Mouse (Mus musculus): ENCODE results near the gene Klc2. TPM values are rescaled to one million over a fixed set of nuclear protein-coding genes. Genes with fewer than 3 reads are reported as not detected.

The Klc2 gene
- polyA plus RNA-seq, 1 experiment from 2014 or later = 19.8 TPM

GRCm38 (mm10) chr19:5069486-5069885, 48.9 kb downstream of the Klc2 start:
- 79% methylated on average over 5 of the region's 5 CpGs for WGBS
- Histone ChIP-seq H3K9me3 (replicated peaks; ENCODE audit: control insufficient read depth, low read length) (no peaks in the 10 kb centered on the region), H3K9ac (replicated peaks; ENCODE audit: low read length) (no peak overlapping the region), H3K4me1 (ENCODE audit: control insufficient read depth, insufficient read depth, low read length) (peaks cover 20% of the 10 kb centered on the region), H3K27ac (replicated peaks; ENCODE audit: low read depth, low read length) (no peak overlapping the region), H3K27me3 (ENCODE audit: control insufficient read depth, insufficient read depth, low read length) (peaks cover 3% of the 10 kb centered on the region), H3K4me2 (ENCODE audit: low read depth, low read length) (peak overlapping the region; percentile 97), H3K36me3 (replicated peaks; ENCODE audit: control insufficient read depth, insufficient read depth, low read depth, low read length) (no peaks in the 10 kb centered on the region), H3K4me3 (ENCODE audit: low read depth, low read length) (0 out of 2 replicates have a peak overlapping the region, but pooled peaks have one; percentile 60)
- DNase-seq (ENCODE audit: low spot score) (no peak), ATAC-seq (replicated peaks; ENCODE audit: insufficient number of reproducible peaks, low FRiP score, low TSS enrichment, low read depth) (no peak)

- Histone ChIP-seq H3K36me3 (replicated peaks; ENCODE audit: control insufficient read depth, insufficient read depth, low read depth, low read length) (no peaks in the 10 kb centered on the region), H3K4me3 (ENCODE audit: low read depth, low read length) (peak overlapping the region; percentile 60), H3K4me1 (ENCODE audit: control insufficient read depth, insufficient read depth, low read length) (peaks cover 20% of the 10 kb centered on the region), H3K9me3 (replicated peaks; ENCODE audit: control insufficient read depth, low read length) (no peaks in the 10 kb centered on the region), H3K27me3 (ENCODE audit: control insufficient read depth, insufficient read depth, low read length) (peaks cover 3% of the 10 kb centered on the region), H3K9ac (replicated peaks; ENCODE audit: low read length) (peak overlapping the region; percentile 73), H3K4me2 (ENCODE audit: low read depth, low read length) (peak overlapping the region; percentile 97), H3K27ac (replicated peaks; ENCODE audit: low read depth, low read length) (peak overlapping the region; percentile 75)
- DNase-seq (ENCODE audit: low spot score) (no peak), ATAC-seq (replicated peaks; ENCODE audit: insufficient number of reproducible peaks, low FRiP score, low TSS enrichment, low read depth) (no peak)
- 39% methylated on average over 21 of the region's 21 CpGs for WGBS
These were observed 49.7 kb downstream of the Klc2 start for GRCm38 (mm10) chr19:5068570-5069234.

GRCm38 (mm10) chr19:5067867-5068569, 50.3 kb downstream of the Klc2 start, which contains the start of gene Cd248:
Gene Cd248 (plus strand): TSS chr19:5068078.
- H3K27me3 ChIP-seq (ENCODE audit: control insufficient read depth, insufficient read depth, low read length) = peaks cover 3% of the 10 kb centered on the region
- H3K4me3 ChIP-seq (ENCODE audit: low read depth, low read length) = peak within 1 kb of the TSS; percentile 60
- ATAC-seq (replicated peaks; ENCODE audit: insufficient number of reproducible peaks, low FRiP score, low TSS enrichment, low read depth) (peak; percentile 41), DNase-seq (ENCODE audit: low spot score) (peak; percentile 87)
- H3K27ac ChIP-seq (replicated peaks; ENCODE audit: low read depth, low read length) = peak within 1 kb of the TSS; percentile 75
- H3K4me1 ChIP-seq (ENCODE audit: control insufficient read depth, insufficient read depth, low read length) = peaks cover 20% of the 10 kb centered on the region
- peak within 1 kb of the TSS; percentile 97 for H3K4me2 ChIP-seq (ENCODE audit: low read depth, low read length)
- peak within 1 kb of the TSS; percentile 73 for H3K9ac ChIP-seq (replicated peaks; ENCODE audit: low read length)
- no peaks in the 10 kb centered on the region for H3K36me3 ChIP-seq (replicated peaks; ENCODE audit: control insufficient read depth, insufficient read depth, low read depth, low read length)
- no peaks in the 10 kb centered on the region for H3K9me3 ChIP-seq (replicated peaks; ENCODE audit: control insufficient read depth, low read length)
- under 1% methylated on average over 50 of the region's 56 CpGs for WGBS

- Histone ChIP-seq H3K9me3 (replicated peaks; ENCODE audit: control insufficient read depth, low read length) (no peaks in the 10 kb centered on the region), H3K4me1 (ENCODE audit: control insufficient read depth, insufficient read depth, low read length) (peaks cover 20% of the 10 kb centered on the region), H3K27ac (replicated peaks; ENCODE audit: low read depth, low read length) (peak overlapping the region; percentile 75), H3K27me3 (ENCODE audit: control insufficient read depth, insufficient read depth, low read length) (peaks cover 3% of the 10 kb centered on the region), H3K4me3 (ENCODE audit: low read depth, low read length) (peak overlapping the region; percentile 60), H3K9ac (replicated peaks; ENCODE audit: low read length) (peak overlapping the region; percentile 73), H3K36me3 (replicated peaks; ENCODE audit: control insufficient read depth, insufficient read depth, low read depth, low read length) (no peaks in the 10 kb centered on the region), H3K4me2 (ENCODE audit: low read depth, low read length) (peak overlapping the region; percentile 97)
- DNase-seq (ENCODE audit: low spot score) = no peak
- 5% methylated on average over 15 of the region's 15 CpGs for WGBS
- ATAC-seq (replicated peaks; ENCODE audit: insufficient number of reproducible peaks, low FRiP score, low TSS enrichment, low read depth) = no peak
These were observed 51.1 kb downstream of the Klc2 start for GRCm38 (mm10) chr19:5067040-5067799.

- Histone ChIP-seq H3K36me3 (replicated peaks; ENCODE audit: control insufficient read depth, insufficient read depth, low read depth, low read length) (no peaks in the 10 kb centered on the region), H3K27ac (replicated peaks; ENCODE audit: low read depth, low read length) (no peak overlapping the region), H3K4me3 (ENCODE audit: low read depth, low read length) (no peak overlapping the region), H3K4me2 (ENCODE audit: low read depth, low read length) (no peak overlapping the region), H3K4me1 (ENCODE audit: control insufficient read depth, insufficient read depth, low read length) (peaks cover 16% of the 10 kb centered on the region), H3K9me3 (replicated peaks; ENCODE audit: control insufficient read depth, low read length) (no peaks in the 10 kb centered on the region), H3K9ac (replicated peaks; ENCODE audit: low read length) (no peak overlapping the region), H3K27me3 (ENCODE audit: control insufficient read depth, insufficient read depth, low read length) (peaks cover 3% of the 10 kb centered on the region)
- ATAC-seq (replicated peaks; ENCODE audit: insufficient number of reproducible peaks, low FRiP score, low TSS enrichment, low read depth) = no peak
- no peak for DNase-seq (ENCODE audit: low spot score)
- 73% methylated on average over 7 of the region's 7 CpGs for WGBS
These were observed 53.3 kb downstream of the Klc2 start for GRCm38 (mm10) chr19:5065104-5065503.

GRCm38 (mm10) chr19:5062446-5062845, 55.9 kb downstream of the Klc2 start:
- Histone ChIP-seq H3K4me2 (ENCODE audit: low read depth, low read length) (no peak overlapping the region), H3K4me1 (ENCODE audit: control insufficient read depth, insufficient read depth, low read length) (peaks cover 22% of the 10 kb centered on the region), H3K36me3 (replicated peaks; ENCODE audit: control insufficient read depth, insufficient read depth, low read depth, low read length) (no peaks in the 10 kb centered on the region), H3K4me3 (ENCODE audit: low read depth, low read length) (no peak overlapping the region), H3K9ac (replicated peaks; ENCODE audit: low read length) (no peak overlapping the region), H3K27ac (replicated peaks; ENCODE audit: low read depth, low read length) (no peak overlapping the region), H3K27me3 (ENCODE audit: control insufficient read depth, insufficient read depth, low read length) (no peaks in the 10 kb centered on the region), H3K9me3 (replicated peaks; ENCODE audit: control insufficient read depth, low read length) (no peaks in the 10 kb centered on the region)
- ATAC-seq (replicated peaks; ENCODE audit: insufficient number of reproducible peaks, low FRiP score, low TSS enrichment, low read depth) (no peak), DNase-seq (ENCODE audit: low spot score) (no peak)
- WGBS = 47% methylated on average over 6 of the region's 6 CpGs

- Histone ChIP-seq H3K4me2 (ENCODE audit: low read depth, low read length) (no peak overlapping the region), H3K4me1 (ENCODE audit: control insufficient read depth, insufficient read depth, low read length) (peaks cover 22% of the 10 kb centered on the region), H3K4me3 (ENCODE audit: low read depth, low read length) (no peak overlapping the region), H3K27ac (replicated peaks; ENCODE audit: low read depth, low read length) (no peak overlapping the region), H3K27me3 (ENCODE audit: control insufficient read depth, insufficient read depth, low read length) (no peaks in the 10 kb centered on the region), H3K36me3 (replicated peaks; ENCODE audit: control insufficient read depth, insufficient read depth, low read depth, low read length) (no peaks in the 10 kb centered on the region), H3K9me3 (replicated peaks; ENCODE audit: control insufficient read depth, low read length) (no peaks in the 10 kb centered on the region), H3K9ac (replicated peaks; ENCODE audit: low read length) (no peak overlapping the region)
- no peak for DNase-seq (ENCODE audit: low spot score)
- 87% methylated on average over 5 of the region's 5 CpGs for WGBS
- no peak for ATAC-seq (replicated peaks; ENCODE audit: insufficient number of reproducible peaks, low FRiP score, low TSS enrichment, low read depth)
These were observed 56.3 kb downstream of the Klc2 start for GRCm38 (mm10) chr19:5062041-5062440.

Data from embryonic facial prominence, embryonic 11.5 days (tissue).